ENCODE assay signal across 29 mouse cellular contexts in genomic region chr7:71398389-71398788, GRCm38 (mm10). TPM values are rescaled to one million over a fixed set of nuclear protein-coding genes. Genes with fewer than 3 reads are reported as not detected.
DNase-seq lines count a peak whose midpoint lies in the region; ATAC-seq and TF ChIP-seq lines count a peak whose summit lies in the region.
"Had no signal": no experiment of that assay in that cellular context is flagged by ENCODE, and none has a peak within 500 bp of the region (broad histone marks: within the 10 kb centered on the region; RNA-seq: fewer than 3 reads in every experiment).

No protein-coding gene starts in this region.

- no peaks in the 10 kb centered on the region for H3K9me3 ChIP-seq in kidney, embryonic 15.5 days (replicated peaks)
- no peaks in the 10 kb centered on the region for H3K9me3 ChIP-seq in lung, embryonic 14.5 days (ENCODE audit: low read depth, low read length)
- H3K9me3 ChIP-seq: heart, embryonic 13.5 days had no signal

- peaks cover 21% of the 10 kb centered on the region for H3K4me1 ChIP-seq in kidney, embryonic 15.5 days
- H3K4me1 ChIP-seq in lung, embryonic 14.5 days (ENCODE audit: insufficient read depth), result peaks cover 10% of the 10 kb centered on the region; the same call in 1 of the 2 replicates
- H3K4me1 ChIP-seq: heart, embryonic 13.5 days had no signal

- TF ChIP-seq CTCF in lung, embryonic 14.5 days (IDR thresholded peaks at IDR 0.05; ENCODE audit: low read depth), result no peak

- H3K9ac ChIP-seq in kidney, embryonic 15.5 days, result no peak overlapping the region
- no peak overlapping the region for H3K9ac ChIP-seq in lung, embryonic 14.5 days
- H3K9ac ChIP-seq: forebrain, postnatal 0 days; heart, embryonic 13.5 days; hindbrain, embryonic 14.5 days had no signal

- H3K27me3 ChIP-seq in kidney, embryonic 15.5 days, result no peaks in the 10 kb centered on the region
- H3K27me3 ChIP-seq in lung, embryonic 14.5 days (ENCODE audit: insufficient read depth, low read length), result no peaks in the 10 kb centered on the region
- H3K27me3 ChIP-seq: heart, embryonic 13.5 days; Patski had no signal

- no peak for DNase-seq in kidney, adult 9 months
- no peak for DNase-seq in lung, embryonic 14.5 days
- no peak for DNase-seq in lung, adult 18-20 months
- DNase-seq in 3T3-L1 (ENCODE audit: low read depth, low spot score), result peak; percentile 10
- DNase-seq in NIH3T3 (ENCODE audit: low read depth), result peak; percentile 56
- DNase-seq in retina, embryonic 14.5 days (ENCODE audit: low spot score), result no peak
- DNase-seq: adrenal gland, postnatal 10 days; adrenal gland, postnatal 36 days; cerebellum, adult 18-20 months; cerebellum, adult 9-10 months; cerebellum, postnatal 14 days; forebrain, postnatal 0 days; gastrocnemius, adult 2 months; gastrocnemius, postnatal 14 days; heart, adult 18-20 months; heart, postnatal 14 days; heart, postnatal 4 days had no signal

- H3K27ac ChIP-seq in kidney, embryonic 15.5 days, result peak overlapping the region; percentile 91
- H3K27ac ChIP-seq in lung, embryonic 14.5 days (ENCODE audit: low read depth), result peak overlapping the region; percentile 65; the same call in 1 of the 2 replicates
- H3K27ac ChIP-seq: gastrocnemius, adult 2 months; heart, embryonic 13.5 days; hindbrain, embryonic 14.5 days; hindbrain, postnatal 0 days had no signal

- no peak overlapping the region for H3K4me3 ChIP-seq in kidney, embryonic 15.5 days (replicated peaks)
- no peak overlapping the region for H3K4me3 ChIP-seq in lung, embryonic 14.5 days (ENCODE audit: low read depth, low read length)
- H3K4me3 ChIP-seq: gastrocnemius, adult 2 months; heart, embryonic 13.5 days had no signal

- WGBS in kidney, embryonic 15.5 days, result 29% methylated on average over 1 of the region's 1 CpGs
- WGBS in lung, embryonic 14.5 days, result 53% methylated on average over 1 of the region's 1 CpGs

- no peaks in the 10 kb centered on the region for H3K36me3 ChIP-seq in kidney, embryonic 15.5 days
- no peaks in the 10 kb centered on the region for H3K36me3 ChIP-seq in lung, embryonic 14.5 days (ENCODE audit: insufficient read depth)
- H3K36me3 ChIP-seq: heart, embryonic 13.5 days had no signal

- ATAC-seq in kidney, embryonic 15.5 days (replicated peaks; ENCODE audit: low FRiP score), result no peak
- no peak for ATAC-seq in lung, embryonic 14.5 days (ENCODE audit: insufficient read depth)
- ATAC-seq: forebrain, embryonic 14.5 days; forebrain, postnatal 0 days; hindbrain, postnatal 0 days; Patski had no signal

- no peak overlapping the region for H3K4me2 ChIP-seq in kidney, embryonic 15.5 days
- no peak overlapping the region for H3K4me2 ChIP-seq in lung, embryonic 14.5 days
- H3K4me2 ChIP-seq: heart, embryonic 13.5 days; hindbrain, embryonic 14.5 days had no signal

RNA-seq across cellular contexts. Expression of gene Gm10295, which starts 47.1 kb away (rescaled TPM):
- not detected in 2 replicates for polyA plus RNA-seq in kidney, embryonic 15.5 days (2015; fragmentation: Nextera tagmentation; extraction: Ambion mirVana)
- not detected in 2 replicates for polyA plus RNA-seq in lung, embryonic 14.5 days (2014; fragmentation: Nextera tagmentation; extraction: Ambion mirVana)
- polyA plus RNA-seq: embryonic facial prominence, embryonic 11.5 days; embryonic facial prominence, embryonic 14.5 days; forebrain, embryonic 11.5 days; forebrain, embryonic 14.5 days; forebrain, postnatal 0 days; frontal cortex, adult 2 months; heart, embryonic 13.5 days; heart, embryonic 16.5 days; hindbrain, embryonic 11.5 days; hindbrain, embryonic 14.5 days; hindbrain, postnatal 0 days; Patski had no signal

Comparison
In these comparisons a context has a peak if more than half of its experiments do, and no peak if none do; other contexts are left out.
1. DNase-seq: peak in 3T3-L1 (single experiment) and NIH3T3 (single experiment); none in kidney, adult 9 months (single experiment), lung, embryonic 14.5 days (single experiment), lung, adult 18-20 months (0 of 2) and retina, embryonic 14.5 days (single experiment).